Mouse (Mus musculus) layer of hippocampus, adult 2 months (tissue): ENCODE data around the gene Slc35f1. TPM values are rescaled to one million over a fixed set of nuclear protein-coding genes. Genes with fewer than 3 reads are reported as not detected.
A peak's percentile ranks its signal among the peaks of the same experiment; 100 is the strongest.
"Not testable (repeated sequence)": the region's sequence is repeated elsewhere in the genome, so short reads cannot be mapped to it uniquely, and the experiment has no call there.

Experiments used
- DNase-seq, 2 experiments: peaks; one replicate each; pipeline ENCODE4 v3.0.0; 2022; ENCODE audit warnings: low spot score in 2 of 2
- H3K27ac ChIP-seq: fragments of 200-600 bp; 2 replicates; pipeline ENCODE4 v1.8.1; 2022
- H3K4me3 ChIP-seq: fragments of 200-600 bp; 2 replicates; pipeline ENCODE4 v1.8.1; 2022; ENCODE audit warnings: mild to moderate bottlenecking
- CTCF ChIP-seq: fragments of 200-600 bp; conservative IDR thresholded peaks from 2 replicates; pipeline ENCODE4 v1.8.1; 2022; ENCODE audit warnings: antibody characterized with exemption, mild to moderate bottlenecking, moderate library complexity
- total RNA-seq, 2 experiments: library from RNA; stranded (reverse); gene quantifications; 2 replicates each; pipeline ENCODE4 v1.2.3; 2021

The Slc35f1 gene
- total RNA-seq, 2 experiments from 2014 or later = 33.7 to 34.0 TPM

GRCm38 (mm10) chr10:52812861-52813260, 122.5 kb downstream of the Slc35f1 start:
- no peak for TF ChIP-seq CTCF
- H3K27ac ChIP-seq = no peak overlapping the region
- no peak overlapping the region for H3K4me3 ChIP-seq
- no peak for DNase-seq

- no peak overlapping the region for H3K27ac ChIP-seq
- no peak for DNase-seq
- TF ChIP-seq CTCF = no peak
These were observed 124.0 kb downstream of the Slc35f1 start for GRCm38 (mm10) chr10:52814358-52814757.

GRCm38 (mm10) chr10:52819661-52820060, 129.3 kb downstream of the Slc35f1 start:
- Histone ChIP-seq H3K27ac (no peak overlapping the region), H3K4me3 (no peak overlapping the region)
- no peak for TF ChIP-seq CTCF
- DNase-seq = no peak

More at GRCm38 (mm10) chr10:52814358-52814757, 124.0 kb downstream of the Slc35f1 start:
- no peak overlapping the region for H3K4me3 ChIP-seq

GRCm38 (mm10) chr10:52822909-52823308, 132.6 kb downstream of the Slc35f1 start:
- DNase-seq = no peak
- no peak overlapping the region for H3K27ac ChIP-seq

GRCm38 (mm10) chr10:52825746-52826145, 135.4 kb downstream of the Slc35f1 start:
- no peak for DNase-seq
- Histone ChIP-seq H3K27ac (no peak overlapping the region), H3K4me3 (no peak overlapping the region)
- TF ChIP-seq CTCF = no peak

More at GRCm38 (mm10) chr10:52822909-52823308, 132.6 kb downstream of the Slc35f1 start:
- TF ChIP-seq CTCF = no peak
- no peak overlapping the region for H3K4me3 ChIP-seq

- H3K27ac ChIP-seq = no peak overlapping the region
- TF ChIP-seq CTCF = no peak
- DNase-seq = peak; percentile 11 to 21
- H3K4me3 ChIP-seq = no peak overlapping the region
These were observed 150.5 kb downstream of the Slc35f1 start for GRCm38 (mm10) chr10:52840819-52841218.

GRCm38 (mm10) chr10:52851994-52852393, 161.7 kb downstream of the Slc35f1 start:
- no peak for DNase-seq
- TF ChIP-seq CTCF = no peak
- no peak overlapping the region for H3K4me3 ChIP-seq
- no peak overlapping the region for H3K27ac ChIP-seq

GRCm38 (mm10) chr10:52860851-52861250, 170.5 kb downstream of the Slc35f1 start:
- Histone ChIP-seq H3K27ac (no peak overlapping the region), H3K4me3 (no peak overlapping the region)
- no peak for TF ChIP-seq CTCF
- DNase-seq = no peak

GRCm38 (mm10) chr10:52864936-52865335, 174.6 kb downstream of the Slc35f1 start:
- no peak overlapping the region for H3K27ac ChIP-seq
- no peak for TF ChIP-seq CTCF
- H3K4me3 ChIP-seq = no peak overlapping the region
- DNase-seq = peak in 1 of 2 experiments; percentile 28

- no peak overlapping the region for H3K27ac ChIP-seq
- no peak overlapping the region for H3K4me3 ChIP-seq
- TF ChIP-seq CTCF = no peak
- DNase-seq = no peak
These were observed 180.8 kb downstream of the Slc35f1 start for GRCm38 (mm10) chr10:52871110-52871509.

GRCm38 (mm10) chr10:52874133-52874532, 183.8 kb downstream of the Slc35f1 start:
- no peak for TF ChIP-seq CTCF
- H3K4me3 ChIP-seq = no peak overlapping the region
- DNase-seq = no peak
- H3K27ac ChIP-seq = no peak overlapping the region

- DNase-seq = no peak
- H3K4me3 ChIP-seq = no peak overlapping the region
- H3K27ac ChIP-seq = no peak overlapping the region
- no peak for TF ChIP-seq CTCF
These were observed 184.4 kb downstream of the Slc35f1 start for GRCm38 (mm10) chr10:52874712-52875111.

GRCm38 (mm10) chr10:52877263-52878021, 187.1 kb downstream of the Slc35f1 start:
- DNase-seq = no peak
- no peak for TF ChIP-seq CTCF
- Histone ChIP-seq H3K4me3 (no peak overlapping the region), H3K27ac (no peak overlapping the region)

GRCm38 (mm10) chr10:52878093-52878801, 187.9 kb downstream of the Slc35f1 start:
- Histone ChIP-seq H3K27ac (no peak overlapping the region), H3K4me3 (no peak overlapping the region)
- TF ChIP-seq CTCF = no peak
- no peak for DNase-seq

GRCm38 (mm10) chr10:52896724-52897123, 206.4 kb downstream of the Slc35f1 start:
- DNase-seq, H3K27ac ChIP-seq, H3K4me3 ChIP-seq: not testable (repeated sequence)
